Mouse (Mus musculus) lung, postnatal 14 days (tissue): ENCODE measurements at regions not wholly inside any gene's neighbourhood (a gene's known extent, or its start where the extent isn't known, plus 50 kb on each side); places are given as distances from the start of the nearest gene placed in this dataset.

Experiments used
- DNase-seq: peaks from one replicate; pipeline ENCODE4 v3.0.0; 2021

- DNase-seq, result no peak
These were observed 105.1 kb downstream of the Mtx2 start for GRCm38 (mm10) chr2:74930702-74931101.

DNA sequence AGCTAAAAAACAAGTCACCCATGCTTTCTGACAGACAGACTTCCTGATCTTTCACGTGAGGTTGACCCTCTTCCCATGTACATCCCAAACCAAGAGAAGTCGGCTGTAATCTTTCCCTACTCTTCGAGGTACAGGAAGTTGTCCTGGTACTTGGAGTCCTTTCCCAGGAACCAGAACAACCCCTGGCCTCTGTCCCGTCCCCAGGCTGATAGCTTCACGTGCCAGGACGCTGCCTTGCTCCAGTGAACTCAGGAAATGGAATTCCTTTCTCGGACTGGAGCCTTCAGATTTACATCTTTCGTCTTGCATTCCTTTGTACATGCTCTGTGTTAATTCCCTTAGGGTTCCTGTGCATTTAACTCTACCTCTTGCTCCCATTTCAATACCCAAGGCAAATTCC lies 107.6 kb downstream of the Mtx2 start:
- DNase-seq, result peak; percentile 62

DNA sequence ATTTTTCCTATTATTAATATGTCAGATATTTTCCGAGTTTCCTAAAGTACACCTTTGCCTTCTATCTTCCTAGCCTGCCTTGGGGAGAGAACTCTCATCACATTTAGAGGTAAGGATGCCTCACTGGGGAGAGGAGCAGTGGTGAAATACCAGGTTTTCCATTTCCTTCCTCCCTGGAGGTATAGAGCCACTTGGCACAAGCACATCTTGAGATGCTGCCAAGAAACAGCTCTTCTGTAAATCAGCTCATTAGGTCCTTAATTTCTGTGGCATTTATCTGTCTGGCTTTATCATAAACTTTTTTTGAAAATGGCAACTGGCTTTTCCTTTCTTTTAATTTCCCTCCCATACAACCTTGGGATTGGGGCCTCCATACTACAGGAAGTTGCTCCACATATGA lies 108.2 kb downstream of the Mtx2 start:
- no peak for DNase-seq

DNA sequence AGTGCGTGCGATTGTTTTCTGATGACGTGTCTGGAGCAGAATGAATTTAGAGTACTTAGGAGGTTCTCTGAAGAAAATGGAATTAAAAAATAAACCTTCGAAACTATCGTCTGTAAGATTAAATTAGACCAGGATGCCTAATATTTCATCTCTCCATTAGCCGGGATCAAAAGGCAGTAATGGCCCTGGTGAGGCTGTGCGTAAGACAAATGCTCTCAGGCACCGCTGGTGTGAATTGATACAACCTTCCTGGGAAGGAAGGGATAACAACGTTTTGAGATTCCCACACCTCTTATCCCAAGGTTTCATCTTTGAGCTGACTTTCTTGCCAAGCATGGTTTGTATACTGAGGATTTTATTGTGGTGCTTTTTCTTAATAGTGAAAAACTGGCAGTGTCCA lies 113.1 kb downstream of the Mtx2 start:
- DNase-seq, result no peak

DNA sequence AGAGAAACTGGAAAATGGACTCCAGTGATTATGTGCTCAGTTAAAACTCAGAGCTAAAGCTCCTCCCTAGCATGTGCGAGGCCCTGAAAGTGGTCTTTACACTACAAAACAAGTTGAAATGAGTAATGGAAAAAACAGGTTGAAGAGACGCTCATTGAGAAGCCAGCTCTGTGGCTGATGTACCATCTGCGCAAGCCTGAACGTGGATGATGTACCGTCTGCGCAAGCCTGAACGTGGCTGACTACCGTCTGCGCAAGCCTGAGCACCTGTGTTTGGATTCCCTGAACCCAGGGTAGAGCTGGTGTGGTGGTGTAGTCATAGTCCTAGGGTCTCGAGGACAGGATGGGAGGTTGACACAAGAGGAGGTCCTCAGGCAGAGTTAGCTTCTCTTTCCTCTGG lies 116.4 kb downstream of the Mtx2 start:
- DNase-seq, result no peak

- no peak for DNase-seq
These were observed 117.1 kb downstream of the Mtx2 start for GRCm38 (mm10) chr2:74942611-74943198.

DNA sequence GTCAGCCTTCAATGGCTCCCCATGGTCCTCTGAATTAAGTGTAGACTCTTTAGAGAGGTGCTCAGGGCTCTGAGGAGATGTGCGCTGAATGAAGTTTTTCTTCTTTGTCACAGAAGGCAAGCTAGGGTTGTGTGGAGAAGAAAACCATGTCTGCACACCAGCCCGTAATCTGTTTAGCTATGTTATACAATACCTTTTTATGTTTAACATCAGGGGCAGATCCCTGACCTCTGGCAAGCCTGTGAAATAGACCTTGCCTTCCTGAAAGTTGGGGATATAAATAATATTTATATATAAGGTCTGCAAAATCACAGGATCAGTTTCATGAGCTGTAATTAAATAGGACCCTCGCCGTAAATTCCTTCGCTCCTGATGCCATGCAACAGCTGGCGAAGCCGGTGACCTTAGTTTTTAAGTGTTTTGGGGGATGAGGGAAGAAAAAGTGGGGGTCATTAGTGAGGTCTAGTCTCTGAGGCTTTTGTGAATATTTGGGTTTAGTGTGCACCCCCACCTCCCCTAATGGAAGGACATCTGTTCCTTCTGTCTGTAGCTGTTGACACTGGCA lies 119.7 kb downstream of the Mtx2 start:
- DNase-seq, result no peak

DNA sequence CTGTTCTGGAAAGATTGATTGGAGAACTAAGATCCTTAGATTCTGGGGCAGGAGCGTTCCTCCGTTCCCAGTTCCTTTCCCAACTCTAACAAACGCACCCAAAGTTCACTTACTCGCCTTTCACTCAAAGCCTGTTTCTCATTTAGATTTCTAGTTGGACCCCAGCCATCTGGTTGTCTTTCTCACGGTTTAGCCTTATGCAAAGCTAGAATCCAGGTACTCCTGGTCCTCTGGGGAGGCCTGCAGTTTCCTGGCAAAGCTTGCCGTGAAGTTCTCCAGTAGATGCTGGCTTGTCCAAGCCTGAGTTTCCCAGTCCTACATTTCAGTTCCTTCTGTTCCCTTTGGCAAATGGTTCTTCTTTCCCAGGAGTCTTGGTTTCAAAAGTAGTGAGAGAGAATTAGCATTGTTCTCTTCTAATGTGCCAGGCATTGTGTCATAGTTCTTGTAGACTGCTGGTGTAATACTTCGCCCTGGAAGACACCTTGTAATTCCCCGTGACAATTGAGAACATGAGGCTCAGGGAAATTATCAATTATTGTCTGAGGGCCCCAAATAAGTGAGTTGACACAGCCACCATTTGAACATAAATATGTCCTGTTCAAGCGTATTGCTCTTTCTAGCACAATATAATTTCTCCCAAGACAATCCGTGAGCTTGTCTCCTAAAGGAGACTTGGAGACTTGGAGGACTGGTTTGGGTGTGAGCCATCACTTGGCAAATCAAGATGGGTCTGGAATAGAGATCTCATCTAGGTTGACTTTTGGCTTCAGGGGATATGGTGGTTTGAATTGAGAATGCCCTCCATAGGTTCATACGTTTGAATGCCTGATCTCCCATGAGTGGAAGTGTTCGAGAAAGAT lies 126.0 kb downstream of the Mtx2 start:
- DNase-seq, result no peak

DNA sequence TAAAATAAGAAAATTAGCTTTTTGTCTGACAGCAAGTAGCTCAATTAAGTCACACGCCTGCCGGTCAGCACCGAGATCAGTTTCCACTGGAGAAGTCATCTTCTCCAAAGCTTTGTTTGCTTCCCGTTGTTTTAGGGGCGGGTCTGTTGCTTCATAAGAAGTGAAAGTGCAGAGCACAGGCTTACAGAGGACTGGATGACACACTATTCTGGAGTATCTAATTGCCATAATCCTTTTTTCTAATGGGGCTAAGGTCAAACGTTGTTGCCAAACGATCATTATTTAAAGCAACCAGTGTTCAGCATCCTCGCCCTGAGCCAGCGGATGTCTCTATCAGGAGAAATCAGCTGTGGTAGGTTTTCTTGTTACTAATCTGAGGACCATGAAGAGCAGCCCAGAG lies 128.5 kb downstream of the Mtx2 start:
- no peak for DNase-seq

DNA sequence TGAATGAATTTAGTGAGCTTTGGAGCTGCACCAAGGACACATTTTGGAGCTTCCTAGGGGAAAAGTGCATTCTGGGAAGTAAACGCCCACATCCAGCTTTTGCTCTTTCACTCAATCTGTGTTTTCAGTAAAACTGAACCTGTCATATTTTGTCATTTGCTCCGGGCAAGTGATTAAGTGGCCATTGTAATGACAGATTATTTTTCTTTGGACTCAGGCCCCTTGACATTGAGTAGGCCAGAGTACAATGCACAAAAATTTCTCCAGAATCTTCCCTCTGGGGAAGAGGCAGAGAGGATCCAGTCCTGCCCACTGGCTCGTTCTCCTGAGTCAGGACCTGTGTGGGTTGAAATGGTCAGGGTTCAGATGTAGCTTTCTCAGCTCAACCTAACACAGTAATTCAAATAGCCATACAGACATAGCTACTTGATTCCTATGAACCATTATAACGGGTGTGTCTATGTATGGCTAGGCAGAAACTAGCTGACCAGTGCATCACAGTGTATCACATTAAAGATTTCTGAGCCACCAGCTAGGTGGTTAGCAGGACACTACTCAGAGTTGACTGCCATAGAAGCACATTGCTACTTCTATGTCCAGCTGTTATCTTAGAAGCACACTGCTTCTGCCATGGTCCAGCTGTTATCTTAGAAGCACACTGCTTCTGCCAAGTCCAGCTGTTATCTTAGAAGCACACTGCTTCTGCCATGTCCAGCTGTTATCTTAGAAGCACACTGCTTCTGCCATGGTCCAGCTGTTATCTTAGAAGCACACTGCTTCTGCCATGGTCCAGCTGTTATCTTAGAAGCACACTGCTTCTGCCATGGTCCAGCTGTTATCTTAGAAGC lies 129.9 kb downstream of the Mtx2 start:
- DNase-seq, result no peak

DNA sequence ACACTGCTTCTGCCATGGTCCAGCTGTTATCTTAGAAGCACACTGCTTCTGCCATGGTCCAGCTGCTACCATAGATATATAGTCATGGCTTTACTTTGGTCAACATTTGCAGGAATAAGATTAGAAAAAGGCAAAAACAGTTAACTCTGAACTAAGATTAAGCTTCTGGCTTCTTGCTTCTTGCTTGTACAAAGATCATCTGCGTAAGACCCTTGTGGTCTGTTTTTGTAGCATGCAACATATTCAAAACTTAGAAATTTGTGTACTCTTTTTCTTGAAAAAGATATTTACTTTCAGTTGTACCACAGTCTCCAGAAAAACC lies 130.5 kb downstream of the Mtx2 start:
- DNase-seq, result no peak

- DNase-seq, result no peak
These were observed 131.0 kb downstream of the Mtx2 start for GRCm38 (mm10) chr2:74956556-74956955.

DNA sequence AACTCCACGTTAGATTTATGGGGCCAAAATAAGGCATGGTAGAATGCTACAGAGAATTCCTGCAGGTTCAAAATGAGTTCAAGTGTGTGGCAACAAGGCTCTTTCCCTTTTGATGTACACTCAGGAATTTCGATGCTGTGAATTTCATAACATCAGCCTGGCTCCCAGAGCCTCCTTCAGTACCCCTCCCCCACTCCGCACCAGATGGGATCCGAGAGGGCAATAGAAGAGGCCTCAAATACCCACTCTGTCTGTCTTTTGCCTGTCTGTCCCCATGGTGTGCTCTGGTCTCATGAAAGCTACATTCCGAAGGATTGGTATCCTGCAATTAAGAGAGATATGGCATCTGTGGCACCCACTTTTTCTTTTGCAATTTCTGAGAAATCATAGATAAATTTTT lies 134.3 kb downstream of the Mtx2 start:
- DNase-seq, result peak; percentile 12

- no peak for DNase-seq
These were observed 136.8 kb downstream of the Mtx2 start for GRCm38 (mm10) chr2:74962416-74962815.

DNA sequence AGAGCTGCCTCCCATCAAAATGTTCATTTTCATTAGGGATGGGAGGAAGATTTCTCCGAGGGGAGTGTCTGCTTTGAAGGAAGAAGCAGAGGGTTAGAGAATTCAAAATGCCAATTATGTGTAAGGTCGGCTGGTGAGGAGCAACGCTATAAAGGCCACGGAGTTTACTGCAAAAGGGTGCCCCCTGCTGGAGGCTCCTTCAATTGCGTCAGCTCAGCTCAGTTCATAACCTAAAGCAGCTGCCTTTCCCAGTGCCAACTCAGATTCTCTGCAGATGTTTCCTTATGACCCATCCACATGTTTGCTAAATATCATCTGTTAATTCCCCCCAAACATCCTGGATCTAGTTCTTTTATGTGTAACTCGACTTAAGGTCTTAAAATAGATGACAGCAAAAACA lies 138.8 kb downstream of the Mtx2 start:
- peak; percentile 91 for DNase-seq

GRCm38 (mm10) chr2:74964980-74965379 lies 139.4 kb downstream of the Mtx2 start:
- DNase-seq, result no peak

DNA sequence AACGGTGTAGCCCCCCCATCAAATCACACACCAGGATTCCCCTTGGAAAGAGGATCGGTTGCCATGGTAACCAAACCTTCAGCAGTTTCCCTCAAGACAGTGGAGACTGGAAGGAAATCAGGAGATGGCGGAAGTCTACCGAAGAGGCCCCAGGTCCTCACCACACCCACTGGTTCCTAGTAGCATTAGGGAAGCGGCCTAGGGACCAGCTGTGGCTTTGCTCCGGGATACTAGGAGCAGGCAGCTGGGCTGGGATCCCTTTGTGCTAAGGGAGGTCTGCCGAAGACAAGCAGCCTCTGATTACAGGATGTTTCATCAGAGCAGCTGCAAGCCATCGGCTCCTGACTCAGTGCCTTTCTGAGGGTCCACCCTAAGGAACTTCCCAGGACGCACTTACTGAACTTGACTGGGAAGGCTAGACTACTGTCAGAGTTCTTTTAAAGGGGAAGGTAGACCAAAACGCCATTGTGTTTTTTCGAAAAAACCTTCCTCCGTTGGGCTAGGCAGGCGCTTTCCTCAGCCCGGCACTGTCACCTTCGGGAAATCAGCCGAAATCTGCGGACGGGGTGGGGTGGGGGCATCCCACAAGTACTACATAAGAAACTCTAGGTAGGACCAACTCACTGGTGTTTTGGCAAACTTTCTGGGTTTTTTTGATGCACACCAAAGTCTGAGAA lies 139.9 kb downstream of the Mtx2 start:
- DNase-seq, result peak; percentile 19

- DNase-seq, result no peak
These were observed 145.1 kb downstream of the Mtx2 start for GRCm38 (mm10) chr2:74970611-74971265.

- no peak for DNase-seq
These were observed 147.8 kb downstream of the Mtx2 start for GRCm38 (mm10) chr2:74973386-74973785.

DNA sequence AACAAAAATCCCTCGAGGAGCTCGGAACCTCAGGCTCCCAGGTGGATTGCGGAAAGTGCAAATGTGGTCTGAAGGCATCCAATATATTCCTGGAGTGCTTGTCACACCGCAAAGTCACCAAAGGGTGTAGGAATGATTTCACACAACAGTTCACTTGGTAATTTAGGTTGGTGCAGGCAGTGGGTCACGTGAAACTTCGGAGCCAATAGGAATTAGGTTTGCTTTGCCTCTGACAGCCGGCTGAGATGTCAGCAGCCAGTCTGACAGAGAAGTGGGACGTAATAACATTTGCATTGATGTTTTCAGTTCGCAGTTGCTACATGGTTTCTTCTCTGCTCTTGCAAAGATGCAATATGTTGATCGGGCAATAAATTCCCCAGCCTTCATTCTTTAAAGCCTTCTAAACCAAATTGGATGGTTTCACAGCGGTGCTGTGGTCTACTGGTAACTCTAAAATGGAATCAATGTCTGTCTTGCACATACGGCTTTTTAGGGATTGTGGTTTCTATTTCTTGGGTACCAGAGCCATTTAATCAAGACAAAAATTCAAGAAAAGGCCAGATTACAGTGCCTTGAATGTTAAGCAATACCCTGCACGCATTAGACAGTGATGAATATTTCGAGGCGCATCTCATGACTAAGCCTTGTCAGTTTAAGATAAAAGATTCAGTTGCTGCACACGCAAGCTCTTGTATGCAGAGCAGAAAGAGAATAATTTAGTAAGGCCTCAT lies 149.2 kb downstream of the Mtx2 start:
- DNase-seq, result no peak

DNA sequence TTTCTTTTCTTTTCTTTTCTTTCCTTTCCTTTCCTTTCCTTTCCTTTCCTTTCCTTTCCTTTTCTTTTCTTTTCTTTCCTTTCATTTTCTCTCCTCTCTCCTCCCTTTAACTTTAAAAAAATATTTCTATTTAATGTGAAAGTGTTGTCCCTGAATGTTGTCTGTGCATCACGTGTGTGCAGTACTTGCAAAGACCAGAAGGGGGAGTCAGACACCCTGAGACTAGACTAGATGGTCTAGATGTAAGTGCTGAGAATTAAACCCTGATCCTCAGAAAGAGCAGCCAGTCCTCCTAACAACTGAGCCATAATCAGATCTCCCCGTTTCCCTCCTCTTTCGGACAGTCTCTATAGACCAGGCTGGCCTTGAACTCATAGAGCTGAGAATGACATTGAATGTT lies 151.7 kb downstream of the Mtx2 start:
- no peak for DNase-seq

GRCm38 (mm10) chr2:74977828-74978227 lies 152.2 kb downstream of the Mtx2 start:
- DNase-seq, result no peak
